In genomic region chr1:51821701-51822495, GRCm38 (mm10) we compare ENCODE assay signal across 13 mouse cellular contexts.
DNase-seq lines count a peak whose midpoint lies in the region; ATAC-seq and TF ChIP-seq lines count a peak whose summit lies in the region.
"Had no signal": no experiment of that assay in that cellular context is flagged by ENCODE, and none has a peak within 500 bp of the region (broad histone marks: within the 10 kb centered on the region; RNA-seq: fewer than 3 reads in every experiment).

No protein-coding gene starts in this region.

- ATAC-seq in Patski, result peak; percentile 98
- ATAC-seq in embryonic facial prominence, embryonic 13.5 days (ENCODE audit: insufficient number of reproducible peaks, insufficient read depth, low FRiP score, low TSS enrichment, low read depth), result no peak
- ATAC-seq in limb, embryonic 13.5 days (ENCODE audit: low FRiP score, low read depth), result peak; percentile 70

- H3K36me3 ChIP-seq in embryonic facial prominence, embryonic 13.5 days, result peaks cover 12% of the 10 kb centered on the region; the same call in 1 of the 2 replicates
- H3K36me3 ChIP-seq in limb, embryonic 13.5 days, result peaks cover 16% of the 10 kb centered on the region; the same call in 1 of the 2 replicates
- H3K36me3 ChIP-seq: liver, embryonic 13.5 days had no signal

- H3K4me3 ChIP-seq in layer of hippocampus, adult 2 months, result no peak overlapping the region
- H3K4me3 ChIP-seq in embryonic facial prominence, embryonic 13.5 days, result no peak overlapping the region
- H3K4me3 ChIP-seq in limb, embryonic 13.5 days, result peak overlapping the region; percentile 3; the same call in 1 of the 2 replicates
- H3K4me3 ChIP-seq: forebrain, embryonic 10.5 days; liver, embryonic 13.5 days had no signal

- in situ Hi-C loops in Patski (cut with MboI; ENCODE audit: low pct_unique_long_range_greater_than_20kb), result no loop called here

- peaks cover 21% of the 10 kb centered on the region for H3K4me1 ChIP-seq in embryonic facial prominence, embryonic 13.5 days
- peaks cover 28% of the 10 kb centered on the region for H3K4me1 ChIP-seq in limb, embryonic 13.5 days
- H3K4me1 ChIP-seq: liver, embryonic 13.5 days had no signal

- 0 out of 2 replicates have a peak overlapping the region, but pooled peaks have one; percentile 0 for H3K27ac ChIP-seq in layer of hippocampus, adult 2 months
- H3K27ac ChIP-seq in embryonic facial prominence, embryonic 13.5 days, result peak overlapping the region; percentile 93
- H3K27ac ChIP-seq in limb, embryonic 13.5 days, result peak overlapping the region; percentile 81
- H3K27ac ChIP-seq: forebrain, embryonic 10.5 days; liver, embryonic 13.5 days had no signal

- TF ChIP-seq CTCF in layer of hippocampus, adult 2 months (conservative IDR thresholded peaks at IDR 0.05), result no peak
- no peak for TF ChIP-seq CTCF in Patski (IDR thresholded peaks at IDR 0.05)

- 40% methylated on average over 13 of the region's 13 CpGs for WGBS in embryonic facial prominence, embryonic 13.5 days
- WGBS in limb, embryonic 13.5 days, result 46% methylated on average over 13 of the region's 13 CpGs

- peak overlapping the region; percentile 24 for H3K4me2 ChIP-seq in embryonic facial prominence, embryonic 13.5 days
- peak overlapping the region; percentile 38 for H3K4me2 ChIP-seq in limb, embryonic 13.5 days (replicated peaks)
- H3K4me2 ChIP-seq: liver, embryonic 13.5 days had no signal

- no peak for DNase-seq in layer of hippocampus, adult 2 months (ENCODE audit: low spot score in 2 of 2)
- DNase-seq in layer of hippocampus, postnatal 25 days (ENCODE audit: extremely low spot score in 1 of 2, low spot score in 1 of 2), result no peak
- DNase-seq in Patski (ENCODE audit: low read depth, low spot score), result no peak
- DNase-seq in urinary bladder, adult 18-20 months (ENCODE audit: low spot score in 2 of 2), result no peak
- no peak for DNase-seq in urinary bladder, adult 2 months (ENCODE audit: low spot score)
- DNase-seq: cerebellum, postnatal 36 days; gastrocnemius, postnatal 25 days; heart, postnatal 4 days; liver, embryonic 13.5 days had no signal

- H3K9me3 ChIP-seq in embryonic facial prominence, embryonic 13.5 days, result no peaks in the 10 kb centered on the region
- H3K9me3 ChIP-seq in limb, embryonic 13.5 days, result no peaks in the 10 kb centered on the region
- H3K9me3 ChIP-seq: forebrain, embryonic 10.5 days; liver, embryonic 13.5 days had no signal

- no peak overlapping the region for H3K9ac ChIP-seq in embryonic facial prominence, embryonic 13.5 days
- H3K9ac ChIP-seq in limb, embryonic 13.5 days, result no peak overlapping the region
- H3K9ac ChIP-seq: liver, embryonic 13.5 days had no signal

- H3K27me3 ChIP-seq in Patski, result no peaks in the 10 kb centered on the region
- H3K27me3 ChIP-seq in embryonic facial prominence, embryonic 13.5 days, result no peaks in the 10 kb centered on the region
- no peaks in the 10 kb centered on the region for H3K27me3 ChIP-seq in limb, embryonic 13.5 days
- H3K27me3 ChIP-seq: CH12.LX; liver, embryonic 13.5 days had no signal

- CTCF ChIA-PET in Patski (lab: Charles Lee), result interaction anchor here (1.3 kb wide), 1 partner anchor 177 kb away, joined by 3 read pairs; no protein-coding TSS in a partner anchor

- POLR2A ChIA-PET in Patski (lab: Charles Lee), result interaction anchor here (1.1 kb wide), 1 partner anchor 14 kb away, joined by 3 read pairs; no protein-coding TSS in a partner anchor

Comparison
In these comparisons a context has a peak if more than half of its experiments do, and no peak if none do; other contexts are left out.
1. H3K27ac ChIP-seq: peak in every context shown above with its lines; median percentile 93 in embryonic facial prominence, embryonic 13.5 days; 81 in limb, embryonic 13.5 days; 0 in layer of hippocampus, adult 2 months.